Mouse (Mus musculus) T-helper 2 cell (primary cell): Measurements from ENCODE around the gene Anxa9.

Source experiments
- in situ Hi-C: fragments of 300-600 bp; cut with MboI, MseI; formaldehyde crosslinking; loops from one replicate; pipeline ENCODE4 v1.15.1; 2025; ENCODE audit warnings: high pct_unique_total_duplicates

Anxa9 gene

GRCm38 (mm10) chr3:95314075-95314474 lies 7.1 kb upstream of the Anxa9 start:
- in situ Hi-C loops, result no loop called here

- in situ Hi-C loops, result no loop called here
These were observed 6.5 kb upstream of the Anxa9 start for GRCm38 (mm10) chr3:95313476-95313875.

- in situ Hi-C loops, result no loop called here
These were observed 5.6 kb upstream of the Anxa9 start for GRCm38 (mm10) chr3:95312623-95313022.

GRCm38 (mm10) chr3:95310968-95311882 lies 4.2 kb upstream of the Anxa9 start:
- in situ Hi-C loops, result no loop called here

GRCm38 (mm10) chr3:95310496-95310895 lies 3.5 kb upstream of the Anxa9 start:
- in situ Hi-C loops, result no loop called here

- in situ Hi-C loops, result no loop called here
These were observed 732 bp downstream of the Anxa9 start for GRCm38 (mm10) chr3:95306244-95306643.

- in situ Hi-C loops, result no loop called here
These were observed 5.7 kb downstream of the Anxa9 start for GRCm38 (mm10) chr3:95301204-95301796.

GRCm38 (mm10) chr3:95298018-95298417 lies 9.0 kb downstream of the Anxa9 start:
- in situ Hi-C loops, result no loop called here

- in situ Hi-C loops, result no loop called here
These were observed 10.9 kb downstream of the Anxa9 start for GRCm38 (mm10) chr3:95296103-95296469.

- in situ Hi-C loops, result no loop called here
These were observed 11.5 kb downstream of the Anxa9 start for GRCm38 (mm10) chr3:95295321-95296102.

GRCm38 (mm10) chr3:95294718-95295117 lies 12.3 kb downstream of the Anxa9 start:
- in situ Hi-C loops, result no loop called here

GRCm38 (mm10) chr3:95294316-95294715 lies 12.7 kb downstream of the Anxa9 start:
- in situ Hi-C loops, result no loop called here

GRCm38 (mm10) chr3:95293537-95293936 lies 13.4 kb downstream of the Anxa9 start:
- in situ Hi-C loops, result no loop called here

GRCm38 (mm10) chr3:95292899-95293298 lies 14.1 kb downstream of the Anxa9 start:
- in situ Hi-C loops, result no loop called here

GRCm38 (mm10) chr3:95291041-95291440 lies 15.9 kb downstream of the Anxa9 start:
- in situ Hi-C loops, result no loop called here

- in situ Hi-C loops, result no loop called here
These were observed 16.8 kb downstream of the Anxa9 start for GRCm38 (mm10) chr3:95290156-95290555.

GRCm38 (mm10) chr3:95289419-95289818 lies 17.6 kb downstream of the Anxa9 start:
- in situ Hi-C loops, result no loop called here

GRCm38 (mm10) chr3:95287541-95287940 lies 19.4 kb downstream of the Anxa9 start:
- in situ Hi-C loops, result no loop called here

GRCm38 (mm10) chr3:95286510-95286909 lies 20.5 kb downstream of the Anxa9 start:
- in situ Hi-C loops, result no loop called here

- in situ Hi-C loops, result no loop called here
These were observed 21.0 kb downstream of the Anxa9 start for GRCm38 (mm10) chr3:95286011-95286410.

GRCm38 (mm10) chr3:95285390-95285789 lies 21.6 kb downstream of the Anxa9 start:
- in situ Hi-C loops, result no loop called here
